Mouse (Mus musculus) midbrain, embryonic 13.5 days (tissue): Measurements from ENCODE around the gene Scp2. TPM values are rescaled to one million over a fixed set of nuclear protein-coding genes. Genes with fewer than 3 reads are reported as not detected.

Experiments
- ATAC-seq: fragments of 200-750 bp; cut with Nextera tagmentation; 2 replicates; pipeline ENCODE4 v1.8.0; 2017; ENCODE audit warnings: mild to moderate bottlenecking, moderate TSS enrichment, moderate library complexity
- H3K27ac ChIP-seq: fragments of 300-500 bp; sonication (generic); 2 replicates; pipeline ENCODE4 v1.5.1; 2015; ENCODE audit warnings: inconsistent platforms, mild to moderate bottlenecking, moderate library complexity
- H3K27me3 ChIP-seq: fragments of 300-500 bp; sonication (generic); 2 replicates; pipeline ENCODE4 v1.6.1; 2015; ENCODE audit warnings: mild to moderate bottlenecking, inconsistent platforms
- H3K36me3 ChIP-seq: fragments of 300-500 bp; sonication (generic); 2 replicates; pipeline ENCODE4 v1.6.1; 2015; ENCODE audit warnings: mild to moderate bottlenecking, inconsistent platforms
- H3K4me1 ChIP-seq: fragments of 300-500 bp; sonication (generic); replicated peaks from 2 replicates; pipeline ENCODE4 v1.6.1; 2015; ENCODE audit warnings: inconsistent platforms
- H3K4me2 ChIP-seq: fragments of 300-500 bp; sonication (generic); replicated peaks from 2 replicates; pipeline ENCODE4 v1.6.1; 2015; ENCODE audit warnings: moderate library complexity, mild to moderate bottlenecking, inconsistent platforms
- H3K4me3 ChIP-seq: fragments of 300-500 bp; sonication (generic); replicated peaks from 2 replicates; pipeline ENCODE4 v1.5.1; 2015; ENCODE audit warnings: mild to moderate bottlenecking, inconsistent platforms
- H3K9ac ChIP-seq: fragments of 300-500 bp; sonication (generic); replicated peaks from 2 replicates; pipeline ENCODE4 v1.6.1; 2015; ENCODE audit warnings: mild to moderate bottlenecking, inconsistent platforms
- H3K9me3 ChIP-seq: fragments of 300-500 bp; sonication (generic); 2 replicates; pipeline ENCODE4 v1.6.1; 2016; ENCODE audit warnings: mild to moderate bottlenecking, inconsistent platforms
- WGBS: fragments of 180-500 bp; shearing (Covaris S2); methylation state at CpG from one replicate; pipeline ENCODE4 v1.1.7; 2015; 5-methylcytosine and 5-hydroxymethylcytosine counted together
- polyA plus RNA-seq: library from polyadenylated mRNA; unstranded; fragments of >200 nt; fragmentation: Nextera tagmentation; extraction: Ambion mirVana; gene quantifications from 2 replicates; pipeline ENCODE4 v1.2.1, GENCODE M21; 2015

Scp2 gene
- polyA plus RNA-seq, 1 experiment from 2014 or later = 228 TPM

GRCm38 (mm10) chr4:108025269-108025668, 119.5 kb downstream of the Scp2 start:
- Histone ChIP-seq H3K4me3 (no peak overlapping the region), H3K27ac (no peak overlapping the region), H3K4me2 (no peak overlapping the region), H3K27me3 (peaks cover 20% of the 10 kb centered on the region), H3K4me1 (no peaks in the 10 kb centered on the region), H3K9me3 (no peaks in the 10 kb centered on the region), H3K9ac (no peak overlapping the region), H3K36me3 (no peaks in the 10 kb centered on the region)
- ATAC-seq = no peak
- 4% methylated on average over 10 of the region's 10 CpGs for WGBS

- Histone ChIP-seq H3K27me3 (peaks cover 14% of the 10 kb centered on the region), H3K4me3 (no peak overlapping the region), H3K36me3 (no peaks in the 10 kb centered on the region), H3K9me3 (no peaks in the 10 kb centered on the region), H3K27ac (no peak overlapping the region), H3K4me2 (no peak overlapping the region), H3K4me1 (no peaks in the 10 kb centered on the region), H3K9ac (no peak overlapping the region)
- 65% methylated on average over 5 of the region's 5 CpGs for WGBS
- no peak for ATAC-seq
Observed at GRCm38 (mm10) chr4:108024641-108025040, 120.2 kb downstream of the Scp2 start.

- 77% methylated on average over 4 of the region's 4 CpGs for WGBS
- H3K9me3 ChIP-seq = no peaks in the 10 kb centered on the region
Observed at GRCm38 (mm10) chr4:108023186-108023585, 121.6 kb downstream of the Scp2 start.

DNA sequence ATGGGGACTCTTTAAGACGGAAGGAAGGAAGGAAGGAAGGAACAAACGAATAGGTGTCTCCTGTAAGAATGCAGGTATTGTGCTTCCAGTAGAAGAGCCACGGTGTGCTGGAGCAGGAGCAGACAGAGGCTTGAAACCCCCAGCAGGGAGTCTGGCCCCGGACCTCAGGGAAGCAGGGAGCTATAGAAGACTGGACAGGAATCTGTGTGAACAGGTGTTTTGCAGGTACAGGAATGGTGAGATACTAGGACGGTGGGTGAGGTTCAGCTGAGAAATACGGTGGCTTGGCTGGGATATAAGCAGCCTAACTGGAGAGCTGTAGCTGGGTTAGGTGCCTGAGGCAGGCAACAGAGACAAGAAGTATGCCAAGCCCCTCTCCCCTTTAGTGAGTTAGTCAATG, 124.6 kb downstream of the Scp2 start:
- Histone ChIP-seq H3K9me3 (no peaks in the 10 kb centered on the region), H3K36me3 (no peaks in the 10 kb centered on the region), H3K27ac (no peak overlapping the region), H3K4me2 (no peak overlapping the region), H3K4me3 (no peak overlapping the region), H3K9ac (no peak overlapping the region), H3K27me3 (no peaks in the 10 kb centered on the region), H3K4me1 (peaks cover 13% of the 10 kb centered on the region)
- no peak for ATAC-seq
- 87% methylated on average over 6 of the region's 6 CpGs for WGBS

More at GRCm38 (mm10) chr4:108023186-108023585, 121.6 kb downstream of the Scp2 start:
- H3K27me3 ChIP-seq = peaks cover 7% of the 10 kb centered on the region; the same call in 1 of the 2 replicates
- H3K4me1 ChIP-seq = peaks cover 13% of the 10 kb centered on the region
- H3K4me3 ChIP-seq = no peak overlapping the region
- H3K27ac ChIP-seq = no peak overlapping the region
- ATAC-seq = no peak
- H3K4me2 ChIP-seq = no peak overlapping the region
- H3K9ac ChIP-seq = no peak overlapping the region
- no peaks in the 10 kb centered on the region for H3K36me3 ChIP-seq

DNA sequence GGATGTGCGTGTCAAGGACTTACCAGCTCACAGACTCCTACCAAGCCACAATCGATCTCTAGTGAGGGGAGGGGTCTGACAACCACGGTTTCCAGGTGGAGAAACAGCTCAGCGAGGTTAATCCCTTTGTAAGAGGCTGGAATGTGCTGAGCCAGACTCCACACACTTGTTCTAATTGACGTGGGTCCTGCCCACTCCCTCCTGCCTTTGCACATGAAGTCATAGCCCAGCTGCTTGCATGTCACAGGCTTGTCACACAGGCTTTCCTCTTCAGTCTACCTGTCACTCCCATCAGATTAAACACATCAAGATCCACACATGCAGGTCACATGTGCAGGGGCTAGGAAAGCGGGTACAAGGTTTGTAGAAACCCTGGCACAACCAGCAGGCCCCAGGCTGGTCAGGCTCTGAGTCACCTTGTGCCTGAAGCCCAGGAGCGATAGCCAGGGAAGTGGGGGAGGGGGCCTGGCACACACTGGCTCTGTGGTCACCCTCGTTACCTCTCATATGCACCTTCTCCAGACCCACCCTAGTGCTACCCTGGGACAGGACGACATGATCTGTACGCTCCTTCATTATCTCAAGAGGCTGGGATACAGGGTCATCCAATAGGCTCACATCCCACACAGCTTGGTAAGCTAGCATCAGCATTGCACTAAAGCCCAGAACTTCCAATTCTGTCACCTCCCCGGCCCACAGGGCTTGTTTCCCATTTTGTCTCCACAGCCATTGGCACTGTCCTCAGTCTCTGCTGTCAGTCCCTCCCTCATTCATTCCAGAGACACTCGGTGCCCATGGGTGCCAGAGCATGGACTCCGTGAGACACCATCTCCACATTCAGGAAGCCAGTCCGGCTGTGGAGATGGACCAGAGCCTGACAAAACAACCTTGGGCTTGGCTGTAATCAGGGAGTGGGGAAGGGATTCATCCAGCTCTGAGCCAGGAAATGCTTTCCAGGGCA, 125.6 kb downstream of the Scp2 start:
- WGBS = 47% methylated on average over 14 of the region's 14 CpGs
- Histone ChIP-seq H3K9ac (no peak overlapping the region), H3K27me3 (no peaks in the 10 kb centered on the region), H3K36me3 (no peaks in the 10 kb centered on the region), H3K9me3 (no peaks in the 10 kb centered on the region), H3K4me1 (peaks cover 13% of the 10 kb centered on the region), H3K4me3 (no peak overlapping the region), H3K4me2 (peak overlapping the region; percentile 2; the same call in 1 of the 2 replicates), H3K27ac (no peak overlapping the region)
- peak; percentile 62; the same call in 1 of the 2 replicates for ATAC-seq

DNA sequence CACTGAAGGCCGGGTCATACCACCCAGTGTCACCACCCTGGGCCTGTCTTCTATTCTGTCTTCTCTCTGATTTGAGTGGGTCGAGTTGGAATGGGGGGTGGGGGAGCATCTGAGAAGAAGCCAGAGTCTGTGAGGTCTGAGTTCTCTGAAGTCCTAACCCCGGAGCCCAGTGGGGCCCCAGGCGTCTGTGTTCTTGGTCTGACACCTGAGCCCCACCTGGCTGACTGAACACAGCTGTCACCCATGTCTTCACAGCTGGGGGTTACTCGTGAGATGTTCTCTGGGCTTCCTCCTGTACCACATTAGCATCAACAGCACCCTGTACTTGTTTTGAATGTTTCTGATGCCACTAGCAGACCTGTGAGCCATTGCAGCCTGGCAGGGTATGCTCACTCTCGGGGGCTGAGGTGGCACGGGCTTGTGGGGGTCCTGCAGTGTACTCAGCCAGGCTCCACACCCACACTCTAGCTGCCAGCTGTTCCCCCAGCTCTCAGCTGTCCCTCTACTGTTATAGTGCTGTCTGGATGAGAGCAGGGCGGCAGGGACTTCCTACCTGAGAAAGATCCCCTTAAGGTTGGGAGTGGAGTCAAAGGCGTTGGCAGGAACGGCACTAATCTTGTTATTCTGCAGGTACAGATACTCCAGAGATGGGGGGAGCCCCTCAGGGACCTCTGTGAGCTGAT, 126.4 kb downstream of the Scp2 start:
- Histone ChIP-seq H3K4me3 (no peak overlapping the region), H3K9ac (no peak overlapping the region), H3K36me3 (no peaks in the 10 kb centered on the region), H3K9me3 (no peaks in the 10 kb centered on the region), H3K27ac (no peak overlapping the region), H3K4me1 (peaks cover 13% of the 10 kb centered on the region), H3K27me3 (no peaks in the 10 kb centered on the region), H3K4me2 (peak overlapping the region; percentile 2; the same call in 1 of the 2 replicates)
- 57% methylated on average over 10 of the region's 10 CpGs for WGBS
- peak; percentile 51; the same call in 1 of the 2 replicates for ATAC-seq

- H3K27ac ChIP-seq = no peak overlapping the region
- H3K9me3 ChIP-seq = no peaks in the 10 kb centered on the region
- H3K36me3 ChIP-seq = no peaks in the 10 kb centered on the region
- peaks cover 13% of the 10 kb centered on the region for H3K4me1 ChIP-seq
- no peak overlapping the region for H3K9ac ChIP-seq
- H3K27me3 ChIP-seq = no peaks in the 10 kb centered on the region
- 88% methylated on average over 7 of the region's 7 CpGs for WGBS
- no peak overlapping the region for H3K4me2 ChIP-seq
- no peak overlapping the region for H3K4me3 ChIP-seq
- ATAC-seq = no peak
Observed at GRCm38 (mm10) chr4:108017839-108018238, 127.0 kb downstream of the Scp2 start.

DNA sequence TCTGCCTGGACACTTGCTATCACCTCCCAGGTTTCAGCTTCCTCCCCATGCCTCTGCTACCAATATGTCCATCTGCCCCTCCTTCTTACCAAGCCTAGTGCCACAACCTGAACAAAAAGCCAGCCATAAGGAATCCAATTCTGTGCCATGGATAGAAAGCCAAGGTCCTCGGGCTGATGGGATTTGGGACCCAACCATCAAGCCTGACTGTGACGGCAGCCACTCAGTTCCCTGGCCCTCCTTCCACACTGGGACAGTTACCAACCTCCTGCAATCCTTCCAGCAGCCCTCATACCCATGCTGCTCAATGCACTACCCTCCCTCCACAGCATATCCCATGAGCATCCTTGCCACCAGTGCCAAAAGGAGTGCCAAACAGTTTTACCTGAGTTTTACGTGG, 128.5 kb downstream of the Scp2 start:
- H3K9ac ChIP-seq = no peak overlapping the region
- H3K4me1 ChIP-seq = peaks cover 13% of the 10 kb centered on the region
- H3K9me3 ChIP-seq = no peaks in the 10 kb centered on the region
- no peak overlapping the region for H3K4me3 ChIP-seq
- WGBS = 78% methylated on average over 3 of the region's 3 CpGs
- no peak for ATAC-seq
- no peaks in the 10 kb centered on the region for H3K36me3 ChIP-seq
- H3K27ac ChIP-seq = no peak overlapping the region
- no peaks in the 10 kb centered on the region for H3K27me3 ChIP-seq
- H3K4me2 ChIP-seq = no peak overlapping the region

GRCm38 (mm10) chr4:108015067-108015765, 129.6 kb downstream of the Scp2 start:
- no peak for ATAC-seq
- WGBS = 68% methylated on average over 14 of the region's 14 CpGs
- H3K4me3 ChIP-seq = no peak overlapping the region

DNA sequence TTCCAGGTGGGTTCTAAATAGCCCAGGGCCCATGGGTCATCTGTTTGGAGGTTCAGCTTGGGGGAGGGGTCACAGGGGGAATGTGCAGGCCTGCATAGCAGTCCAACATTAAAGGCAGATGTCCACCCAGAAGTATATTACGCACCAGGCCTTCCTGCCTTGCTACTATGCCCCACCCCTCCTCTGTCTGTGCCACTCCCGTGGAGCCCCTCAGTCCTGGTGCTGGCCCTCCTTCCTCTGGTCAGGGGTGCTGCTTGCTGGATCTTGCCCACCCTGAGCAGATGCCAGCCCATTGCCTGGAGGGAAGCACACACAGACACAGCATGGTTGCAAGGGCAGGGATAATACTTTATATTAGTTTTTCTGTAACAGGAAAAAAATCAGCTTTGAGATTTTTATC, 130.3 kb downstream of the Scp2 start:
- no peak overlapping the region for H3K9ac ChIP-seq
- H3K4me2 ChIP-seq = no peak overlapping the region
- no peaks in the 10 kb centered on the region for H3K36me3 ChIP-seq
- no peak overlapping the region for H3K4me3 ChIP-seq
- H3K9me3 ChIP-seq = no peaks in the 10 kb centered on the region
- ATAC-seq = no peak
- no peak overlapping the region for H3K27ac ChIP-seq
- peaks cover 13% of the 10 kb centered on the region for H3K4me1 ChIP-seq
- no peaks in the 10 kb centered on the region for H3K27me3 ChIP-seq
- 74% methylated on average over 2 of the region's 2 CpGs for WGBS

More at GRCm38 (mm10) chr4:108015067-108015765, 129.6 kb downstream of the Scp2 start:
- Histone ChIP-seq H3K9ac (no peak overlapping the region), H3K9me3 (no peaks in the 10 kb centered on the region), H3K36me3 (no peaks in the 10 kb centered on the region), H3K4me1 (peaks cover 13% of the 10 kb centered on the region), H3K4me2 (no peak overlapping the region), H3K27ac (no peak overlapping the region), H3K27me3 (no peaks in the 10 kb centered on the region)

DNA sequence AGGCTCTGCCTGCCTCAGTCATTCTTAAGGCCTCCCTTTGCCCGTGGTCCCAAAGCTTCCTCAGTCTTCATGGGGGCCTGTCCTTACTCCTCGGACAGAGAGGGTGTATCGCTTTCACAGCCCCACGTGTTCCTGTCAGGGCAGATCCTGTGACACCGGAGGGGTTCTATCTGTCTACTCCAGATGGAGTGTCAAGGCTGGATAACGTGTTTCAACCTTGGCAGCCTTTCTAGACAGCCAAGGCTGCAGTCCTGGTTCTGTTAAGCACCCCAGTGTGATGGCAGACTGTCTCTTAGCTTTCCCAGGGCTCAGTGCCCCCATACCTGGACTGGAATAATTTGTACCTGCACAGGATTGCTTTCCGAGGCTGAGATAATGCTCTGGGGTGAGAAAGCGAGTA, 136.3 kb downstream of the Scp2 start:
- no peak for ATAC-seq
- no peak overlapping the region for H3K4me3 ChIP-seq
- H3K27me3 ChIP-seq = no peaks in the 10 kb centered on the region
- no peaks in the 10 kb centered on the region for H3K4me1 ChIP-seq
- H3K9me3 ChIP-seq = no peaks in the 10 kb centered on the region
- H3K27ac ChIP-seq = no peak overlapping the region
- H3K36me3 ChIP-seq = no peaks in the 10 kb centered on the region
- H3K4me2 ChIP-seq = no peak overlapping the region
- no peak overlapping the region for H3K9ac ChIP-seq
- 87% methylated on average over 8 of the region's 8 CpGs for WGBS
